Mouse (Mus musculus) lung, embryonic 16.5 days (tissue): ENCODE measurements around the gene Anp32a. TPM values are rescaled to one million over a fixed set of nuclear protein-coding genes. Genes with fewer than 3 reads are reported as not detected.

ENCODE experiments used
- ATAC-seq: fragments of 200-750 bp; cut with Nextera tagmentation; 2 replicates; pipeline ENCODE4 v1.8.0; 2017; ENCODE audit warnings: low read depth, mild to moderate bottlenecking, moderate library complexity
- H3K27ac ChIP-seq: fragments of 300-500 bp; sonication (generic); 2 replicates; pipeline ENCODE4 v1.5.1; 2014; ENCODE audit warnings: mild to moderate bottlenecking, control low read depth, low read length
- H3K27me3 ChIP-seq: fragments of 300-500 bp; sonication (generic); 2 replicates; pipeline ENCODE4 v1.6.1; 2014; ENCODE audit warnings: low read depth, low read length, mixed read lengths; ENCODE audit not compliant: control insufficient read depth, insufficient read depth
- H3K36me3 ChIP-seq: fragments of 300-500 bp; sonication (generic); 2 replicates; pipeline ENCODE4 v1.6.1; 2014; ENCODE audit warnings: low read length; ENCODE audit not compliant: control insufficient read depth, insufficient read depth
- H3K4me1 ChIP-seq: fragments of 300-500 bp; sonication (generic); replicated peaks from 2 replicates; pipeline ENCODE4 v1.6.1; 2014; ENCODE audit warnings: low read length, mixed read lengths; ENCODE audit not compliant: control insufficient read depth, insufficient read depth
- H3K4me2 ChIP-seq: fragments of 300-500 bp; sonication (generic); 2 replicates; pipeline ENCODE4 v1.6.1; 2014; ENCODE audit warnings: low read depth, low read length, control low read depth
- H3K4me3 ChIP-seq: fragments of 300-500 bp; sonication (generic); 2 replicates; pipeline ENCODE4 v1.5.1; 2014; ENCODE audit warnings: mild to moderate bottlenecking, low read length, control low read depth
- H3K9ac ChIP-seq: fragments of 300-500 bp; sonication (generic); 2 replicates; pipeline ENCODE4 v1.6.1; 2014; ENCODE audit warnings: low read length, control low read depth
- H3K9me3 ChIP-seq: fragments of 300-500 bp; sonication (generic); 2 replicates; pipeline ENCODE4 v1.6.1; 2016; ENCODE audit warnings: low read length; ENCODE audit not compliant: control insufficient read depth
- WGBS: fragments of 180-500 bp; shearing (Covaris S2); extraction: QIAGEN DNeasy Blood & Tissue Kit; methylation state at CpG from one replicate; pipeline ENCODE4 v1.1.7; 2014; 5-methylcytosine and 5-hydroxymethylcytosine counted together
- polyA plus RNA-seq: library from polyadenylated mRNA; unstranded; fragments of >200 nt; fragmentation: Nextera tagmentation; extraction: Ambion mirVana; gene quantifications from 2 replicates; pipeline ENCODE4 v1.2.1, GENCODE M21; 2015

The Anp32a gene
- polyA plus RNA-seq, 1 experiment from 2014 or later: 205 TPM

DNA sequence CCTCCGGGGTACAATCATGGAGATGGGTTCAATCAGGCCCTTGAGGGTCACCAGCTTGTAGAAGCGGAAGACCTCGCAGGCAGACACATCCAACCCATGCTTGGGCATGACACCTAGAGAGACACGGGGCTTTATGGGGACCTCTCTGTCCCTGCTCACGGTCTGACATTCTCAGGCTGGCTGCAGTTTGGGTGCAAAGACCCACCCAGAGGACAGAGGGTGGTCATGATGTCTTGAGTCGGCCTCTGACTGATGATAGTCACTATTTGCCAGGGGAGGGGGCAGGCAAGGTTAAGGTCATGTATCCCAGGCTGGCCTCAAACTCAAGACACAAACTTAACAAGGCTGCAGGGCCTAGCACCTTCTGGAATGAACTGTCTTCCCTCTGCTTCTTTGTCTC, 85.4 kb downstream of the Anp32a start:
- H3K9ac ChIP-seq: no peak overlapping the region
- no peak overlapping the region for H3K4me3 ChIP-seq
- no peak overlapping the region for H3K4me2 ChIP-seq
- H3K4me1 ChIP-seq: peaks cover 2% of the 10 kb centered on the region
- no peak for ATAC-seq
- 93% methylated on average over 6 of the region's 6 CpGs for WGBS
- H3K36me3 ChIP-seq: peaks cover 9% of the 10 kb centered on the region
- H3K9me3 ChIP-seq: no peaks in the 10 kb centered on the region
- H3K27ac ChIP-seq: peak overlapping the region; percentile 23; the same call in 1 of the 2 replicates
- no peaks in the 10 kb centered on the region for H3K27me3 ChIP-seq

DNA sequence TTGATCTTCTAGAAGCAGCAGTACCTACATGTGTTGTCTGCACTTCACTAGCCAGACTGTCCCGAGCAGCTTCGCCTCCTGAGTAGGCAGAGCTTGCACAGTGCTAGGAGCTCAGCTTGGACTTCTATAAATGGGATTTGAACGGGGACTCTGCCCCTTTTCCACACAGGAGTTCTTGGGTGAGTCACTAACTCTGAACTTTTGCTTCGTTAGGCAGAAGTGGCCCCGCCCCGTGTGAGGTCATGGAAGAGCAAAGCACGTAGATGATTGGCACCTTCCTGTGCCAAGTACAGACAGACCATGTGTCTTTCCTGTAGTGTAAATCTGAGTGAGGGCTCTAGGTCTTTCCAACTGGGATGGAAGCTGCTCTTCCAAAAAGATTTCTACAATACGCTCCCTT, 85.9 kb downstream of the Anp32a start:
- no peak for ATAC-seq
- Histone ChIP-seq H3K27me3 (no peaks in the 10 kb centered on the region), H3K4me3 (no peak overlapping the region), H3K9ac (no peak overlapping the region), H3K4me2 (no peak overlapping the region), H3K27ac (no peak overlapping the region), H3K36me3 (peaks cover 9% of the 10 kb centered on the region), H3K4me1 (no peaks in the 10 kb centered on the region), H3K9me3 (no peaks in the 10 kb centered on the region)
- WGBS: 77% methylated on average over 8 of the region's 8 CpGs

Other genes with a start within 250 kb of the Anp32a start
- 20.7 TPM in 2 replicates for gene Glce, start 218.6 kb upstream of the Anp32a start, polyA plus RNA-seq
- not detected in 2 replicates for gene Spesp1, start 59.1 kb upstream of the Anp32a start, polyA plus RNA-seq
- gene Coro2b, start 195.8 kb downstream of the Anp32a start, polyA plus RNA-seq: 21.6 and 24.6 TPM in 2 replicates